Comparison of ENCODE assay signal across 9 mouse cellular contexts in the genomic region with DNA sequence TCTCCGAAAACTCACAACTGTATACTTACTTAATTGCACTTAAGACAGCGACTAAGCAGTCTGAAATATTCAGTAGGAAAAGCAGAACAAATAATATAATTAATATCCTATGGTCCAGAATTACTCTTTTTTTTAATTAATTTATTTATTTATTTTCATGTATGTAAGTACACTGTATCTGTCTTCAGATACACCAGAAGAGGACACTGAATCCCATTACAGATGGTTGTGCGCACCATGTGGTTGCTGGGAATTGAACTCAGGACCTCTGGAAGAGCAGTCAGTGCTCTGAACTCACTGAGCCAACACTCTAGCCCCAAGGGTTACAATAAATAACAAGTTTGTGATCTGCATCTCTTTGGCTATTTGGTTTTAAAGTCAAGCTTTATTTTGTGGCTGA. TPM values are rescaled to one million over a fixed set of nuclear protein-coding genes. Genes with fewer than 3 reads are reported as not detected.
DNase-seq lines count a peak whose midpoint lies in the region; ATAC-seq and TF ChIP-seq lines count a peak whose summit lies in the region.
"Had no signal": no experiment of that assay in that cellular context is flagged by ENCODE, and none has a peak within 500 bp of the region (broad histone marks: within the 10 kb centered on the region; RNA-seq: fewer than 3 reads in every experiment).

No protein-coding gene starts in this region.

- peak overlapping the region; percentile 91 for H3K4me2 ChIP-seq in heart, embryonic 14.5 days (ENCODE audit: low read length)
- H3K4me2 ChIP-seq in liver, embryonic 13.5 days = peak overlapping the region; percentile 79; the same call in 1 of the 2 replicates

- no peak for DNase-seq in heart, adult 2 months
- DNase-seq in testis, postnatal 10 days (ENCODE audit: low spot score) = no peak
- no peak for DNase-seq in liver, embryonic 13.5 days
- DNase-seq in adrenal gland, adult (ENCODE audit: inconsistent age in 2 of 2, low spot score in 1 of 2) = no peak
- DNase-seq in cerebellum, postnatal 25 days = no peak

- intact Hi-C loops in heart, adult 2 months (cut with DNase I) = no loop called here

- H3K9ac ChIP-seq in heart, embryonic 14.5 days (ENCODE audit: low read length) = no peak overlapping the region
- H3K9ac ChIP-seq in heart, adult 2 months (ENCODE audit: low read depth, low read length) = no peak overlapping the region
- H3K9ac ChIP-seq in liver, embryonic 13.5 days = no peak overlapping the region

- TF ChIP-seq CTCF in heart, adult 2 months (IDR thresholded peaks at IDR 0.05) = no peak
- TF ChIP-seq CTCF in testis, adult 2 months (IDR thresholded peaks at IDR 0.05; ENCODE audit: control insufficient read depth, insufficient read depth, insufficient replicate concordance, low read depth, low read length) = no peak

- WGBS in heart, embryonic 14.5 days = 85% methylated on average over 3 of the region's 3 CpGs
- WGBS in heart, adult 2 months = 85% methylated on average over 3 of the region's 3 CpGs
- 75% methylated on average over 3 of the region's 3 CpGs for WGBS in liver, embryonic 13.5 days (ENCODE audit: insufficient replicate concordance)

- H3K4me3 ChIP-seq in heart, embryonic 14.5 days (ENCODE audit: control insufficient read depth in 1 of 2, insufficient read depth in 1 of 2, low read depth in 1 of 2, low read length in 2 of 2) = no peak overlapping the region
- no peak overlapping the region for H3K4me3 ChIP-seq in heart, adult 2 months
- H3K4me3 ChIP-seq in testis, adult 2 months (ENCODE audit: control insufficient read depth, low read depth, low read length) = peak overlapping the region; percentile 96; the same call in 1 of the 2 replicates
- H3K4me3 ChIP-seq in liver, embryonic 13.5 days (replicated peaks) = no peak overlapping the region

- H3K36me3 ChIP-seq in heart, embryonic 14.5 days (ENCODE audit: control insufficient read depth, insufficient read depth, low read length) = no peaks in the 10 kb centered on the region
- no peaks in the 10 kb centered on the region for H3K36me3 ChIP-seq in heart, adult 2 months (ENCODE audit: control insufficient read depth, insufficient read depth, low read length)
- H3K36me3 ChIP-seq in testis, adult 2 months (ENCODE audit: control insufficient read depth, insufficient read depth, low read length) = no peaks in the 10 kb centered on the region; the same call in 1 of the 2 replicates
- H3K36me3 ChIP-seq in liver, embryonic 13.5 days = no peaks in the 10 kb centered on the region

- no peaks in the 10 kb centered on the region for H3K79me2 ChIP-seq in heart, adult 2 months (replicated peaks; ENCODE audit: control insufficient read depth, insufficient read depth, low read length)

- TF ChIP-seq POLR2A in heart, adult 2 months (IDR thresholded peaks at IDR 0.05; ENCODE audit: insufficient read depth, low read depth, low read length) = no peak
- TF ChIP-seq POLR2A in testis, adult 2 months (IDR thresholded peaks at IDR 0.05; ENCODE audit: control insufficient read depth, low read depth, low read length) = no peak

- H3K27ac ChIP-seq in heart, embryonic 14.5 days (replicated peaks in 1 of 2; ENCODE audit: control insufficient read depth in 1 of 2, insufficient read depth in 1 of 2, low read depth in 2 of 2, low read length in 2 of 2) = no peak overlapping the region
- H3K27ac ChIP-seq in heart, adult 2 months = no peak overlapping the region
- peak overlapping the region; percentile 93; the same call in 1 of the 2 replicates for H3K27ac ChIP-seq in testis, adult 2 months (ENCODE audit: control insufficient read depth, insufficient read depth, low read depth, low read length)
- H3K27ac ChIP-seq in liver, embryonic 13.5 days = no peak overlapping the region

- H3K4me1 ChIP-seq in heart, embryonic 14.5 days (ENCODE audit: control insufficient read depth in 2 of 2, insufficient read depth in 2 of 2, low read length in 2 of 2) = peaks cover 5% of the 10 kb centered on the region in 2 experiments; a peak in 3 of 4 replicates
- peaks cover 2% of the 10 kb centered on the region; the same call in 1 of the 2 replicates for H3K4me1 ChIP-seq in heart, adult 2 months (ENCODE audit: control insufficient read depth, insufficient read depth, low read length)
- peaks cover 7% of the 10 kb centered on the region for H3K4me1 ChIP-seq in testis, adult 2 months (ENCODE audit: control insufficient read depth, insufficient read depth, low read length)
- H3K4me1 ChIP-seq in liver, embryonic 13.5 days (replicated peaks) = peaks cover 9% of the 10 kb centered on the region

- no peaks in the 10 kb centered on the region for H3K9me3 ChIP-seq in heart, embryonic 14.5 days (ENCODE audit: control insufficient read depth, low read length)
- H3K9me3 ChIP-seq in liver, embryonic 13.5 days (replicated peaks) = no peaks in the 10 kb centered on the region

- no peaks in the 10 kb centered on the region for H3K27me3 ChIP-seq in heart, embryonic 14.5 days (ENCODE audit: control insufficient read depth, insufficient read depth, low read length)
- H3K27me3 ChIP-seq in heart, adult 2 months (ENCODE audit: control insufficient read depth, insufficient read depth, low read length) = no peaks in the 10 kb centered on the region
- H3K27me3 ChIP-seq in testis, adult 2 months (ENCODE audit: control insufficient read depth, insufficient read depth, low read length) = no peaks in the 10 kb centered on the region
- H3K27me3 ChIP-seq in liver, embryonic 13.5 days = no peaks in the 10 kb centered on the region

- no peak for ATAC-seq in heart, embryonic 14.5 days (ENCODE audit: insufficient number of reproducible peaks, insufficient read depth, low FRiP score, low read depth)
- ATAC-seq in liver, embryonic 13.5 days (ENCODE audit: low read depth) = no peak
- ATAC-seq in erythroblast, adult 5-6 weeks (replicated peaks; ENCODE audit: low FRiP score, poor library complexity, severe bottlenecking) = no peak

- no peak for TF ChIP-seq EP300 in heart, adult 2 months (IDR thresholded peaks at IDR 0.05; ENCODE audit: insufficient read depth, low read depth, low read length)

RNA-seq across cellular contexts. Expression of gene Spag6l, which starts 0.4 kb away (rescaled TPM):
- polyA plus RNA-seq in heart, embryonic 14.5 days (2014; fragmentation: Nextera tagmentation; extraction: Ambion mirVana) = 0.26 and 0.30 TPM in 2 replicates
- under 1 TPM in 1 of 2 experiments, not detected in 1; 0.23 TPM for total RNA-seq in heart, adult 2 months (2021)
- 0.15 and 0.53 TPM in 2 replicates for polyA plus RNA-seq in heart, adult 2 months (2012; rRNA removed)
- polyA plus RNA-seq in testis, adult 2 months (2012; rRNA removed) = 150 and 152 TPM in 2 replicates
- polyA plus RNA-seq in liver, embryonic 13.5 days (2015; fragmentation: Nextera tagmentation; extraction: Ambion mirVana) = 0.28 TPM in 1 of 2 replicates, not detected in the other
- total RNA-seq in erythroblast, adult 5-6 weeks (2015; ENCODE audit: low replicate concordance) = not detected in 2 replicates
- not detected in 2 replicates for total RNA-seq in erythroblast, adult 5-6 weeks (2017; ENCODE audit: low replicate concordance)

RNA-seq across cellular contexts. Expression of gene Igll1, which starts 34.1 kb away (rescaled TPM):
- polyA plus RNA-seq in heart, embryonic 14.5 days (2014; fragmentation: Nextera tagmentation; extraction: Ambion mirVana) = not detected in 2 replicates
- not detected for total RNA-seq in heart, adult 2 months (2021)
- polyA plus RNA-seq in heart, adult 2 months (2012; rRNA removed) = not detected in 2 replicates
- 0.12 TPM in 1 of 2 replicates, not detected in the other for polyA plus RNA-seq in testis, adult 2 months (2012; rRNA removed)
- polyA plus RNA-seq in liver, embryonic 13.5 days (2015; fragmentation: Nextera tagmentation; extraction: Ambion mirVana) = 0.59 and 0.74 TPM in 2 replicates
- total RNA-seq in erythroblast, adult 5-6 weeks (2015; ENCODE audit: low replicate concordance) = not detected in 2 replicates
- not detected in 2 replicates for total RNA-seq in erythroblast, adult 5-6 weeks (2017; ENCODE audit: low replicate concordance)
- total RNA-seq: left cerebral cortex, postnatal 4 days had no signal

RNA-seq across cellular contexts. Expression of gene Top3b, which starts 40.9 kb away (rescaled TPM):
- 47.5 and 51.3 TPM in 2 replicates for polyA plus RNA-seq in heart, embryonic 14.5 days (2014; fragmentation: Nextera tagmentation; extraction: Ambion mirVana)
- 10 to 100 TPM; 23.7 to 24.3 TPM for total RNA-seq in heart, adult 2 months (2021)
- 38.1 and 58.7 TPM in 2 replicates for polyA plus RNA-seq in heart, adult 2 months (2012; rRNA removed)
- polyA plus RNA-seq in testis, adult 2 months (2012; rRNA removed) = 86.6 and 87.1 TPM in 2 replicates
- polyA plus RNA-seq in liver, embryonic 13.5 days (2015; fragmentation: Nextera tagmentation; extraction: Ambion mirVana) = 26.6 and 30.4 TPM in 2 replicates
- total RNA-seq in erythroblast, adult 5-6 weeks (2015; ENCODE audit: low replicate concordance) = 19.9 and 27.7 TPM in 2 replicates
- 18.7 and 19.2 TPM in 2 replicates for total RNA-seq in erythroblast, adult 5-6 weeks (2017; ENCODE audit: low replicate concordance)

RNA-seq across cellular contexts. Expression of gene Vpreb1, which starts 41.0 kb away (rescaled TPM):
- 1.0 and 1.2 TPM in 2 replicates for polyA plus RNA-seq in heart, embryonic 14.5 days (2014; fragmentation: Nextera tagmentation; extraction: Ambion mirVana)
- not detected for total RNA-seq in heart, adult 2 months (2021)
- polyA plus RNA-seq in heart, adult 2 months (2012; rRNA removed) = 0.88 TPM in 1 of 2 replicates, not detected in the other
- polyA plus RNA-seq in testis, adult 2 months (2012; rRNA removed) = 0.15 and 0.65 TPM in 2 replicates
- 0.71 and 1.3 TPM in 2 replicates for polyA plus RNA-seq in liver, embryonic 13.5 days (2015; fragmentation: Nextera tagmentation; extraction: Ambion mirVana)
- total RNA-seq in erythroblast, adult 5-6 weeks (2015; ENCODE audit: low replicate concordance) = not detected in 2 replicates
- total RNA-seq in erythroblast, adult 5-6 weeks (2017; ENCODE audit: low replicate concordance) = 0.85 TPM in 1 of 2 replicates, not detected in the other

Comparison
In these comparisons a context has a peak if more than half of its experiments do, and no peak if none do; other contexts are left out.
1. RNA of gene Spag6l, which starts 0.4 kb away (polyA plus RNA-seq): 150 to 152 TPM in testis, adult 2 months; 0.15 to 0.53 TPM in heart, adult 2 months, 0.26 to 0.30 TPM in heart, embryonic 14.5 days and 0.28 TPM in liver, embryonic 13.5 days; every median in the first group is over 10 times any median in the second.